ENCODE assay signal across 9 mouse cellular contexts in genomic region chr7:138940612-138941461, GRCm38 (mm10). TPM values are rescaled to one million over a fixed set of nuclear protein-coding genes. Genes with fewer than 3 reads are reported as not detected.
DNase-seq lines count a peak whose midpoint lies in the region; ATAC-seq lines count a peak whose summit lies in the region.
"Had no signal": no experiment of that assay in that cellular context is flagged by ENCODE, and none has a peak within 500 bp of the region (broad histone marks: within the 10 kb centered on the region; RNA-seq: fewer than 3 reads in every experiment).

Gene Jakmip3 (plus strand): TSS chr7:138940730.

- ATAC-seq in kidney, embryonic 15.5 days (replicated peaks; ENCODE audit: low FRiP score), result peak; percentile 40; the same call in 1 of the 2 replicates
- ATAC-seq in forebrain, embryonic 16.5 days, result peak; percentile 70
- ATAC-seq in megakaryocyte-erythroid progenitor cell, adult 5-6 weeks (replicated peaks; ENCODE audit: low FRiP score, low TSS enrichment, poor library complexity, severe bottlenecking), result 0 out of 2 replicates have a peak, but pooled peaks have one; percentile 10
- no peak for ATAC-seq in stomach, embryonic 16.5 days (ENCODE audit: insufficient read depth, low FRiP score)

- H3K9ac ChIP-seq in kidney, embryonic 15.5 days, result no peak within 1 kb of the TSS
- peak within 1 kb of the TSS; percentile 62 for H3K9ac ChIP-seq in forebrain, embryonic 16.5 days (replicated peaks; ENCODE audit: low read depth, low read length)
- H3K9ac ChIP-seq in stomach, embryonic 16.5 days (ENCODE audit: low read length), result no peak within 1 kb of the TSS; the same call in 1 of the 2 replicates

- peaks cover 76% of the 10 kb centered on the region for H3K27me3 ChIP-seq in kidney, embryonic 15.5 days
- H3K27me3 ChIP-seq in forebrain, embryonic 16.5 days (replicated peaks; ENCODE audit: control insufficient read depth, insufficient read depth, low read length), result peaks cover 41% of the 10 kb centered on the region
- H3K27me3 ChIP-seq in stomach, embryonic 16.5 days (ENCODE audit: control insufficient read depth, insufficient read depth, low read length), result peaks cover 47% of the 10 kb centered on the region

- no peak within 1 kb of the TSS for H3K27ac ChIP-seq in kidney, embryonic 15.5 days
- H3K27ac ChIP-seq in forebrain, embryonic 16.5 days (ENCODE audit: low read length), result peak within 1 kb of the TSS; percentile 29
- H3K27ac ChIP-seq in stomach, embryonic 16.5 days (ENCODE audit: low read length), result no peak within 1 kb of the TSS

- peaks cover 16% of the 10 kb centered on the region for H3K4me1 ChIP-seq in kidney, embryonic 15.5 days
- peaks cover 10% of the 10 kb centered on the region for H3K4me1 ChIP-seq in forebrain, embryonic 16.5 days (replicated peaks; ENCODE audit: control insufficient read depth, insufficient read depth, low read length)
- H3K4me1 ChIP-seq in stomach, embryonic 16.5 days (ENCODE audit: control insufficient read depth, insufficient read depth, low read length), result 0 out of 2 replicates have a peak, but pooled peaks cover 6% of the 10 kb centered on the region

- H3K4me3 ChIP-seq in kidney, embryonic 15.5 days (replicated peaks), result peak within 1 kb of the TSS; percentile 49
- peak within 1 kb of the TSS; percentile 57 for H3K4me3 ChIP-seq in forebrain, embryonic 16.5 days (replicated peaks; ENCODE audit: low read length)
- H3K4me3 ChIP-seq in stomach, embryonic 16.5 days (replicated peaks; ENCODE audit: low read length), result peak within 1 kb of the TSS; percentile 44

- H3K36me3 ChIP-seq in kidney, embryonic 15.5 days, result no peaks in the 10 kb centered on the region
- H3K36me3 ChIP-seq in forebrain, embryonic 16.5 days (ENCODE audit: control insufficient read depth, insufficient read depth), result no peaks in the 10 kb centered on the region
- H3K36me3 ChIP-seq in stomach, embryonic 16.5 days (ENCODE audit: control insufficient read depth, insufficient read depth, low read length), result no peaks in the 10 kb centered on the region

- H3K9me3 ChIP-seq in kidney, embryonic 15.5 days (replicated peaks), result no peaks in the 10 kb centered on the region
- no peaks in the 10 kb centered on the region; the same call in 1 of the 2 replicates for H3K9me3 ChIP-seq in forebrain, embryonic 16.5 days (ENCODE audit: control insufficient read depth, low read length)
- H3K9me3 ChIP-seq in stomach, embryonic 16.5 days (replicated peaks; ENCODE audit: control insufficient read depth, low read length), result no peaks in the 10 kb centered on the region

- DNase-seq in kidney, postnatal 25 days, result no peak
- peak; percentile 73 for DNase-seq in cerebellum, adult 11-12 months
- DNase-seq in layer of hippocampus, adult 18-20 months (ENCODE audit: low spot score in 2 of 2), result peak; percentile 66 to 70
- DNase-seq in thymus, postnatal 10 days (ENCODE audit: low spot score in 2 of 2), result no peak

- peak within 1 kb of the TSS; percentile 81 for H3K4me2 ChIP-seq in kidney, embryonic 15.5 days
- H3K4me2 ChIP-seq in forebrain, embryonic 16.5 days (ENCODE audit: low read length), result peak within 1 kb of the TSS; percentile 80
- H3K4me2 ChIP-seq in stomach, embryonic 16.5 days (ENCODE audit: low read depth, low read length), result peak within 1 kb of the TSS; percentile 57

- under 1% methylated on average over 78 of the region's 78 CpGs for WGBS in kidney, embryonic 15.5 days
- WGBS in forebrain, embryonic 16.5 days, result under 1% methylated on average over 75 of the region's 78 CpGs
- under 1% methylated on average over 78 of the region's 78 CpGs for WGBS in stomach, embryonic 16.5 days

RNA-seq across cellular contexts. Expression of gene Jakmip3, which starts in this region (rescaled TPM):
- 0.19 and 0.22 TPM in 2 replicates for polyA plus RNA-seq in kidney, embryonic 15.5 days (2015; fragmentation: Nextera tagmentation; extraction: Ambion mirVana)
- 8.4 and 10.6 TPM in 2 replicates for polyA plus RNA-seq in forebrain, embryonic 16.5 days (2015; fragmentation: Nextera tagmentation; extraction: Ambion mirVana)
- total RNA-seq in layer of hippocampus, adult 18-20 months (2021), result 10 to 100 TPM; 46.4 to 47.8 TPM
- not detected in 2 replicates for total RNA-seq in megakaryocyte-erythroid progenitor cell, adult 5-6 weeks (2014; fragmentation: Nextera tagmentation)
- total RNA-seq in megakaryocyte-erythroid progenitor cell, adult 5-6 weeks (2017), result not detected in 2 replicates
- 0.15 and 0.24 TPM in 2 replicates for polyA plus RNA-seq in stomach, embryonic 16.5 days (2015; fragmentation: Nextera tagmentation; extraction: Ambion mirVana)
- total RNA-seq: hematopoietic stem cell, adult 5-6 weeks had no signal

Comparison
In these comparisons a context has a peak if more than half of its experiments do, and no peak if none do; other contexts are left out.
1. RNA of gene Jakmip3 (total RNA-seq): 46.4 to 47.8 TPM in layer of hippocampus, adult 18-20 months; not detected in megakaryocyte-erythroid progenitor cell, adult 5-6 weeks; every median in the first group is over 10 times any median in the second.
2. Peak in ATAC-seq, H3K4me3 ChIP-seq and H3K4me2 ChIP-seq in kidney, embryonic 15.5 days; RNA of the gene not detected or under 1 TPM.
3. Peak in ATAC-seq in megakaryocyte-erythroid progenitor cell, adult 5-6 weeks; RNA of the gene not detected or under 1 TPM.
4. DNase-seq: peak in cerebellum, adult 11-12 months (single experiment) and layer of hippocampus, adult 18-20 months (2 of 2); none in kidney, postnatal 25 days (0 of 2) and thymus, postnatal 10 days (0 of 2).
5. Peak in every context shown above with its lines, with median percentiles within 50 percentile points of each other: H3K4me2 ChIP-seq and H3K4me3 ChIP-seq.